Mouse (Mus musculus) layer of hippocampus, adult 18-20 months (tissue): ENCODE data around the gene Ap3s2. TPM values are rescaled to one million over a fixed set of nuclear protein-coding genes. Genes with fewer than 3 reads are reported as not detected.

ENCODE experiments used
- DNase-seq, 2 experiments: peaks; one replicate each; pipeline ENCODE4 v3.0.0; 2022; ENCODE audit warnings: low spot score in 2 of 2
- microRNA-seq, 2 experiments: library from miRNA; unstranded; fragments of <30 nt; microRNA quantifications; one replicate each; pipeline ENCODE4 v1.2.0; 2021
- total RNA-seq, 2 experiments: library from RNA; stranded (reverse); gene quantifications; 2 replicates each; pipeline ENCODE4 v1.2.3; 2021

Gene Ap3s2
- total RNA-seq, 2 experiments from 2014 or later: 46.1 to 47.9 TPM

DNA sequence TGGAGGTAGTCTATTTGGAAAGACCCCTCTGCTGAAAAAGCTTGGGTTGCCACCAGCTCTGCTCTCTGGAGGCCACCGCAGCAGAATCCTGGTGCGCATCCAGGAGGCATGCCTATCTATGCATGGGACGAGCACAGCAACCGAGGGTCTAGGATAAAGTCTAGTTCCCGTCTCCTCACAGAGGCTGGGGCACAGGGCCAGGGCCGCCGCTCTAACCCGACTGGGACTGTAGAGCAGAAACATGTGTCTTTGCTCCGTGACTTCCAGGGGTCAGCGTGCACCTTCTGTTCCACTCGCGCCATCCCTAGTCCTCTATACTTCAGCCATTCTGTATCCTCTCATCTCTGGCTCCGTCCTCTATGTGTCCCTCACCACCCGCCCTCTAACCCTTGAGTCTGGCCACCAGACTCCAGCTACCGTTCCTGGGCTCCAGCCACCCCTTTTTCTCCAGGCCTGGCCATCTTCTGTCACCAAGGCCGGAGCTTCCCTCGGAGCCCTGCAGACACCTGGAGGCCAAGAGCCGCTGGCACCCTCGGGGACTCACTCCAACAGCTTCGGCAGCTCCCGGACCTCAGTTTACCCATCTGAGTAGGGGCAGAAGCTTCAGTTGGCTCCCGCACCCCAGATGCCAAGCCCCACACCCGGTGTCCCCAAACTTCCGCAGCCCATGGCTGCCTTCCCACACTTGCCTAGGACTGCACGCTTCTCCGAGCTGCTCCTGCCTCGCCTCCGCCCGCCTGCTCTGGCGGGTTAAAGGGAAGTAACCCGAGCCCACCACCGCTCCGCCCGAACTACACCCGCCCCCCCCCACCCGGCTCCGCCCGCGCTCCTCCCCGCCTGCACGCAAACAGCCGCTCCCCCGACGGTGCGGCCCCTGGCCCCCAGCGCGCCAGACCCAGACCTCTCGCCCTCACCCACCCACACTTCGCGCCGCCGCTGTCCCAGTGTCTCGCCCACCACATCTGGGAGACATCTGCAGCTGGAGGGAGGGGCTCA lies 72.7 kb downstream of the Ap3s2 start:
- DNase-seq: no peak

DNA sequence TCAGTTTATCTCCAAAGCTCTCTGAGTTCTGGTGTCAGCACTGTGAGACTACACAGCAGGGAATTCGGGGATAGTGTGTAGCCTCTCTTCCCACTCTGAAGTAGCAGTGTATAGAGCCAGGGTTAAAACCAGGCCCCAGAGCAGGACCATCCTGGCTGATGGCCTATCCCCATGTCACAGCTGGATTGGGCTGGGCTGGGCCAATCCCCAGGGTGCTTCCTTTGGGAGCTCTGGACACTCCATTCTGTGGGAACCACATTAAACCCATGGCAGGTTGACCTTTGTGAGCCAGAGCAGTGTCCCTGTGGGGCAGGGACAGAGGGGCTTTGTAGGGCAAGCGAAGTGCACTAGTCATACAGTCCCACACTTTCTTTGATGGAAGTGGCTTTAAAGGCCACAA lies 74.1 kb downstream of the Ap3s2 start:
- no peak for DNase-seq

DNA sequence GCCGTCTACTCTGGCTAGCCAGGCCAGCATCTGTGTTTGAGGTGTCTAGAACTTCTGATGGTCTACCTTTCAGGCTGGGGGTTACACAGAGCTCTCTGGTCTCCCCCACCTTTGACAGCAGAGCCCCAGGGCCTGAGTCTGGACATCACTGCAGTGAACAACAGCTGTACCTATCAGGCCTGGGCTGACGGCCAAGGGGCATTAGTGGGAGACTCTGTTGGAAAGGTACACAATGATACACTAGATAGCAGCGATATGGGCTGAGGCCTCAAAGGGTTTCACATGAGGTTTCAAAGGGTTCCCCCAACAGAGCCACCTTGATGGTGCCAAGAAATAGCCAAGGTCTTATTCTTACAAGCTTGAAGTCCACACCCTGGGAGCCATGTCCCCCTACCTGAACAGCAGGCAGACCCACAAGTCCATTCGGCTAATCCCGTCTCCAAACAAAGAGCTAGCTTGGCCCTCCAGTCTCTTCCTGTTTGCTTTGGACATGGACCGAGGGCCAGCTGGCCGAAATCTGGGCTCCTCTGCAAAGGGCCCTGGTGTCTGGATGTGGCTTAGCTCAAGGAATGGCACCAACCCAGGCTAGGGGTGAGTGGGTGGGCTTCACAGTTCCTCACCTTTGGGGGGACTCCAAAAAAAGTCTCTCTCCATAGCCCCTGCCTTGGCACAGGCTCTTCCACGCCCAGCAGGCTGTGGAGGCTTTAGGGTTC lies 76.2 kb downstream of the Ap3s2 start:
- DNase-seq: no peak

DNA sequence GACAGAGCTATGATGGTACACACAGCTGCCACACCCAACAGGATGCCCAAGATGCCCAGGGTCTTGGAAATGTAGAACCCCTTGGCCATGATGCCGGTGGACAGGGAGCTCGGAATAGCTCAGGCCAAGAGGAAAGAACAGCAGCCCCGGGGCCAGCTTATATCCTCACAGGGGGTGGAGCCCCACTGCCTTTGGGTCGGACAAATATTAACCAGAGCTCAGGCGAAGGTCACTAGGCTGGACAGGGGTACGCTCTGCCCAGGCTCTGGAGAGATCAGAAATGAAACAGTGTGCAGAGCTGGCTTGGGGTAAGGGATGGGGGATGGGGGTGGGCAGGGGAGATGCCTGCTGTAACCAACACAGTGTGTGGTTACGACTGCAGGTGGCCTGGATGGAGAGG lies 78.3 kb downstream of the Ap3s2 start:
- no peak for DNase-seq

DNA sequence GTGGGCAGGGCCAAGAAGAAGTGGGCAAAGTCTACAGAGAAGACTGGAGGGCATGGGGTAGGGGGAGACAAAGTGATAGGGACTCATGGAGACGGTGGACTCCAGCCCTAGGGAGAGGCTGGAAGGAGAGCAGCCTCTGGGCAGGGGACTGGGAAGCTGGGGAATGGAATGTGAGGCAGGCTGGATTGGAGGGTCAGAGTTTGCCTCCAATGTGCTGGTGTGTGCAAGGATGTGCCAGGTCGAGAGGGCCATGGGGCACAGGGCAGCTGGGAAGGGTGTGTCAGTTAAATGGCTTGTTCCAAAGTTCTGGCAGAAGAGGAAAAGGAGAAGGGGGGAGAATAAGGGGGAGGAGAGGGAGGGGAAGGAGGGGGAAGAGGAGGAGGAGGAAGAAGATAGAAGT lies 83.2 kb downstream of the Ap3s2 start:
- no peak for DNase-seq

DNA sequence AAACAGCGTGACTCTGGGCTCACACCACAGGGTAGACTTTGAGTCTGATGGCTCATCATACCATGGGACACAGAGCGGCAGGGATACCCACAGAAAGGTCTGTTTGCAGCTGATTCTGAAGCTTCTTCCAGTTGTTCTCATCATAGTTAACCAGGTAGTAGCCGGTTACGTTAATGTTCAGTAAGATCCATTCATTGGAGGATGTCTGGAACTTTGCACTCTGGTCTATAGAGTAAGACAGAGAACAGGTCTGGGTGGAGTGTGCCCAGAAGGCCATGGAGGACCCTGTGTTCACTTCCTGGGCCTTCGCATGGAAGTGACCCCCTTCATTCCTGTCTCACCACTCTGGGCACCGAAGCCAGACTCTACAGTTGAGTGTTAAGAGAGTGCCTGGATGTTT lies 85.3 kb downstream of the Ap3s2 start:
- DNase-seq: no peak

DNA sequence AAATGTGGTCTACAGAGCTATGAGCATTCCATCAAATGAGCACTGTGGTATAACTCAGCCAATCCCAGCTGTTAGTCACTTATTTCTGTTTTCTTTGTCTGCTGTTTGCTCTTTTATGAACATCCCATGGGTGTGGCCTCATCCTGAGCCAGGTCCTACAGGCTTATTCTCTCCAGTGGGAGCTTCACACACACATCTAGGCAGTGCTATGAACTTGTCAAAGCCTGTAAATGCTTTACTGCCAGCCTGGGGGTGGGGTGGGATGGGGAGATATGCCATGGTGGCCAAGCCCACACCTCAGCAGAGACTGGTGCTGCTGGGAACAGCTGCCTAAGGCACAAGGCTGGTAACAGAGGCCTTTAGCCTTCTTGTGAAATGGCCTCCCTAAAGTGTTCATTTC lies 87.5 kb downstream of the Ap3s2 start:
- DNase-seq: no peak

DNA sequence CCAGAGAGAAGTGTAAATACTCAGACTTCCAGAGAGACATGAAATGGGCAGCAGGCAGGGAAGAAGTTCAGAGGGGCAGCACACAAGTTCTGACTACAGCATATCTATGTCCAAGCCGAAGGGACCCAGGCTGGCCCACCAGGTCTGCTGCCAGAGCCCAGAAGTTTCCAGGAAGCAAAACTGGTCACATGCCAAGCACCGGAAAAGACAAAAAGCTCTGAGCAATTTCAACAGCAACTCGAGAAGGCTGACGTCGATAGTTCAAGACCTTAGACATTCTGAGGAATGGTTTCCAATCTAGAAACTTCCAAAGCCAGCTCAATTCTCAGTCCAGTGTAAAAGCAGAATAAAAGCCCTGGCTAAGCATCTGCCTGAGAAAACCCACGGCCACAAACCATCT lies 88.9 kb downstream of the Ap3s2 start:
- DNase-seq: no peak

DNA sequence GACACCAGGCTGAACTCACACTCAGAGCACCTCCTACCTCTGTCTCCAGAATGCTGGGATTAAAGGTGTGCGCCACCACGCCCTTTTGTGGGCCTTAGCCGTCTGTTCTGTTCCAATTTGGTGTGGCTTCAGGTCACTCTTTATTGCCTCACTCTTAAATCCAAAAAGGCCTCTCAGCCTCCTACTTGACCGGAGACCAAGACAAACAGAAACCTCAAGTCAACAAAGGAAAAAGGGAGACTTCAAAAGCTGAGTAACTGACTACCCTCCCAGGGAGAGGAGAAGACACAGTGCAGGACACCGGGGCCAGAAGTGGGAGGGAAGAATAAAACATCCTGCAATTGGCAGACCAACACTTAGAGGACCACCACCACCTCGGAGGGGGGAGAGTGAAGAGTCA lies 89.3 kb downstream of the Ap3s2 start:
- no peak for DNase-seq

DNA sequence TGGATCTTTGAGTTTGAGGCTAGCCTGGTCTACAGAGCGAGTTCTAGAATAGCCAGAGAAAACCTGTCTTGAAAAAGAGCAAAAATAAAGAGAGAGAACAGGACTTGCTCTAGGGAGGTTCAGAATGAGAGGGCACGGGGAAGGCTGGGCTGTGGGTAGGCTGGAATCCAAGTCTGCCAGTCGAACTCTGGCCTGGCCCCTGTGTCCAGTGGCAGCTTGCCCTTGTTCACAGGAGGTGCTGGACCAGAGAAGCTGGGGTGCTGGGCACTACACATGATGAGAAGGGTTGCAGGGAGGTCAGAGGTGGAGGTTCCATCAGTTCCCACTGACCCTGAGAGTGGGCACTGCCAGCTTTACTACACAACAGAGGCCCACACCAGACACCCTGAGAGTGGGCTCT lies 92.1 kb downstream of the Ap3s2 start:
- no peak for DNase-seq

Small RNA genes lying within 50 kb of the gene (microRNA-seq; reads per million reads assigned to microRNA genes)
- gene Gm24541: 0 reads per million in 2 experiments

Other genes starting within 250 kb of the Ap3s2 start
- gene Kif7, start 204.9 kb downstream of the Ap3s2 start, total RNA-seq: 1 to 10 TPM; 1.5 TPM
- gene Plin1, start 187.7 kb downstream of the Ap3s2 start, total RNA-seq: under 1 TPM in 1 of 2 experiments, not detected in 1; 0.37 TPM
- 10 to 100 TPM; 12.0 to 14.4 TPM for gene Pex11a, start 177.5 kb downstream of the Ap3s2 start, total RNA-seq
- gene Wdr93, start 177.5 kb downstream of the Ap3s2 start, total RNA-seq: under 1 TPM; 0.23 to 0.40 TPM
- gene Mesp1, start 126.9 kb downstream of the Ap3s2 start, total RNA-seq: under 1 TPM; 0.36 to 0.42 TPM
- gene Mesp2, start 109.9 kb downstream of the Ap3s2 start, total RNA-seq: 1 to 10 TPM; 1.5 to 2.0 TPM
- 1 to 10 TPM; 1.3 to 2.1 TPM for gene Anpep, start 59.6 kb downstream of the Ap3s2 start, total RNA-seq
- gene Arpin, start 14.7 kb upstream of the Ap3s2 start, total RNA-seq: 10 to 100 TPM; 14.3 to 14.5 TPM
- 10 to 100 TPM; 25.6 to 26.0 TPM for gene Zfp710, start 104.2 kb upstream of the Ap3s2 start, total RNA-seq
- 10 to 100 TPM; 65.3 to 66.5 TPM for gene Idh2, start 194.7 kb upstream of the Ap3s2 start, total RNA-seq